Mouse (Mus musculus): ENCODE results near the gene Zfp146.

Zfp146 gene

GRCm38 (mm10) chr7:30122188-30122530 lies 47.4 kb downstream of the Zfp146 start:
- DNase-seq (ENCODE audit: low read depth): peak; percentile 52

DNA sequence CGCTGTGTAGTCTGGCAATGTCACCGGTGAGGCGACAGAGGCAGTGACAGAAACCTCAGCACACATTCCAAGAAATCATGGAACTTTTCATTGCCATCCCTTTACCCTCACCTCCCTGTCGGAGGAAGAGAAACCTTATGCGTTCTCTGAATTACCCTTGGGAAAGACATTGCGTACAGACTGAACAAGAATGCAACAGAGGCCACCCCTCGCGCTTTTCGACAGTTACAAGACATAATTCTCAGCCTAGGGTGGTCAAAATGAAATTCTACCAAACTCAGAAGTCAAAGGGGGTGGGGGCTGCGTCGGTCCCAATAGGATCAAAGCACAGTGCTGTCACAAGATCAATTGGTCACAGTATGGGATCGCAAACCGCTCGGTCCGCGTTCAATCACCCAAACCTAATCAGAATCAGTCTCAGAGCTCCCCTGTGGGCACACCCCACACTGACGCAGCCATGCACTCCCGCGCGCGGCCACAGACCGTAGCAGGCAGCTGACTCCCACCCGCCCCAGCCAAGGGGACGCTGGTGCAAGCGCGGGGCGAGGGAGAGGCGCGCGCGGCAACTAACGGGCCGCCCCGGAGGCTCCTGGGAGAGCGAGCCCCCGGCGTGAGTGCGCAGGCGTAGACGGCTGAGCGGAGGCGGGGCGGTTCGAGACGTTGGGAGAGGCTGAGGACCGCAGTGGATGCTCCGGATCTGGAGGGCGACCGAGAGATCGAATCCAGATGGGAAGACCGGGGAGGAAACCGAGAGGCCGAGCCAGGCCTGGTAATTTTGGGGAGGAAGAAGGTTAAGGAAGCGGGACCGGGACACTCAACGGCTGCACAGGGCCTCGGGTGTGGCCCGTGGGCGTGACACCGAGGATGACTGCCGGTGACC lies 48.0 kb downstream of the Zfp146 start, which contains the start of gene Zfp382:
Gene Zfp382 (plus strand): TSS at position 635 of the 880 bp plus-strand sequence.
- peak; percentile 82 for DNase-seq (ENCODE audit: low read depth)

DNA sequence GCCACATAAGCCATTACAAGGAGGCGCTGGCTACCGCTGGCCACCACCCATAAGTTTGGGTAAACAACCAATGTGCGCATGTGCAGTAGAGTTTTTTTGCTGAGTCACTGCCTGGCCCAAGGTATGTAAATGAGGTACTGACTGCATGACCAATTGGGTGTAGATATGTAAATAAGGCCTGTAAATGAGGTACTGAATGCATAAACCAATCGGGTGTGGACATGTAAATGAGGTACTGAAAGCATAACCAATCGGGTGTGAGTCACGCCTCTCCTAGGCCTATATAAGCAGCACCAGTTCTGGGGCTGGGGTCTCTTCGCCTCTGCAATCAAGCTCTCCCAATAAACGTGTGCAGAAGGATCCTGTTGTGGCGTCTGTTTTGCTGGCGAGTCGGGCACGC lies 51.6 kb downstream of the Zfp146 start:
- DNase-seq (ENCODE audit: low read depth): peak; percentile 54

DNA sequence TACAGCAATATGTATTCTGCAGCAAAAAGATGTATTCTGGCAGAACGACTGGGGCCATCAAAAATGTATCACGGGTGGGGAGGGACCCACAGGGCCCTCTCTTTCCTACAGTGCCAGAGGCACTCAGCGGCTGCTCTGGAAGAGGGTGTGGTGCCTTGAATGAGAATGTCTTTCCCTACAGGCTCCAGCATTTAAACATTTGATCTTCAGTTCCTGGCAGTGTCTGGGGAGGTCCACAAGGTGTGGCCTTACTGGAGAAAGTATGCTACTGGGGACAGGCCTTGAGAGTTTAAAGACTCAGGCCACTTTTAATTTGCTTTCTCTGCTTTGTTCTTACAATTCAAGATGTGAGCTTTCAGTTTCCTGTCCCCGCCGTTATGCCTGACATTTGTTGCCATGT lies 53.5 kb downstream of the Zfp146 start:
- no peak for DNase-seq (ENCODE audit: low read depth)

Measured in 416B (cell line).